In genomic region chr11:60508950-60509349, GRCm38 (mm10) we compare ENCODE assay signal across 9 mouse cellular contexts. TPM values are rescaled to one million over a fixed set of nuclear protein-coding genes. Genes with fewer than 3 reads are reported as not detected.
A peak's percentile ranks its signal among the peaks of the same experiment; 100 is the strongest.
DNase-seq lines count a peak whose midpoint lies in the region; ATAC-seq lines count a peak whose summit lies in the region.
"Had no signal": no experiment of that assay in that cellular context is flagged by ENCODE, and none has a peak within 500 bp of the region (broad histone marks: within the 10 kb centered on the region; RNA-seq: fewer than 3 reads in every experiment).

No protein-coding gene starts in this region.

- H3K4me3 ChIP-seq in heart, embryonic 13.5 days: peak overlapping the region; percentile 53
- peak overlapping the region; percentile 35 for H3K4me3 ChIP-seq in intestine, embryonic 15.5 days (replicated peaks)
- peak overlapping the region; percentile 28 for H3K4me3 ChIP-seq in midbrain, embryonic 11.5 days (ENCODE audit: low read depth, low read length)

- no peak overlapping the region for H3K27ac ChIP-seq in heart, embryonic 13.5 days (replicated peaks)
- no peak overlapping the region for H3K27ac ChIP-seq in intestine, embryonic 15.5 days
- no peak overlapping the region for H3K27ac ChIP-seq in midbrain, embryonic 11.5 days (ENCODE audit: low read depth, low read length)

- H3K4me1 ChIP-seq in heart, embryonic 13.5 days: peaks cover 13% of the 10 kb centered on the region
- H3K4me1 ChIP-seq in intestine, embryonic 15.5 days (replicated peaks): peaks cover 6% of the 10 kb centered on the region
- peaks cover 7% of the 10 kb centered on the region; the same call in 1 of the 2 replicates for H3K4me1 ChIP-seq in midbrain, embryonic 11.5 days (ENCODE audit: control insufficient read depth, insufficient read depth, low read length)

- peak overlapping the region; percentile 75 for H3K9ac ChIP-seq in heart, embryonic 13.5 days
- peak overlapping the region; percentile 40 for H3K9ac ChIP-seq in intestine, embryonic 15.5 days
- no peak overlapping the region; the same call in 1 of the 2 replicates for H3K9ac ChIP-seq in midbrain, embryonic 11.5 days (ENCODE audit: low read length)

- H3K27me3 ChIP-seq in heart, embryonic 13.5 days (replicated peaks): peaks cover 44% of the 10 kb centered on the region
- peaks cover 5% of the 10 kb centered on the region; the same call in 1 of the 2 replicates for H3K27me3 ChIP-seq in intestine, embryonic 15.5 days (replicated peaks)
- peaks cover 19% of the 10 kb centered on the region for H3K27me3 ChIP-seq in midbrain, embryonic 11.5 days (ENCODE audit: control insufficient read depth, insufficient read depth, low read length)

- no peaks in the 10 kb centered on the region for H3K9me3 ChIP-seq in heart, embryonic 13.5 days
- H3K9me3 ChIP-seq in intestine, embryonic 15.5 days: no peaks in the 10 kb centered on the region
- no peaks in the 10 kb centered on the region for H3K9me3 ChIP-seq in midbrain, embryonic 11.5 days (ENCODE audit: control insufficient read depth, low read length)

- no peaks in the 10 kb centered on the region for H3K36me3 ChIP-seq in heart, embryonic 13.5 days
- no peaks in the 10 kb centered on the region for H3K36me3 ChIP-seq in intestine, embryonic 15.5 days
- no peaks in the 10 kb centered on the region for H3K36me3 ChIP-seq in midbrain, embryonic 11.5 days (ENCODE audit: control insufficient read depth, insufficient read depth, low read length)

- H3K4me2 ChIP-seq in heart, embryonic 13.5 days: peak overlapping the region; percentile 86
- H3K4me2 ChIP-seq in intestine, embryonic 15.5 days (replicated peaks): peak overlapping the region; percentile 78
- peak overlapping the region; percentile 61 for H3K4me2 ChIP-seq in midbrain, embryonic 11.5 days

- intact Hi-C loops in gastrocnemius, postnatal 14 days (cut with DNase I; ENCODE audit: low total_unique reads): loop anchor here (2.0 kb wide), 1 partner anchor 76 kb away; no protein-coding TSS in a partner anchor

- ATAC-seq in heart, embryonic 13.5 days (ENCODE audit: extremely low read depth, insufficient number of reproducible peaks, low FRiP score, low TSS enrichment): no peak
- peak; percentile 52; the same call in 1 of the 2 replicates for ATAC-seq in intestine, embryonic 15.5 days
- ATAC-seq in midbrain, embryonic 11.5 days (ENCODE audit: low FRiP score): no peak
- no peak for ATAC-seq in frontal cortex, adult (ENCODE audit: low TSS enrichment)

- DNase-seq in heart, adult 9 months (ENCODE audit: low spot score in 2 of 2): no peak
- peak; percentile 14 for DNase-seq in embryo, embryonic 9.5 days (ENCODE audit: extremely low spot score)
- DNase-seq in midbrain, embryonic 11.5 days (ENCODE audit: low spot score, missing footprints): no peak
- no peak for DNase-seq in adrenal gland, postnatal 36 days
- DNase-seq in gastrocnemius, postnatal 14 days: no peak

- WGBS in heart, embryonic 13.5 days: 3% methylated on average over 11 of the region's 11 CpGs
- 4% methylated on average over 11 of the region's 11 CpGs for WGBS in intestine, embryonic 15.5 days
- WGBS in midbrain, embryonic 11.5 days: 6% methylated on average over 11 of the region's 11 CpGs

RNA-seq across cellular contexts. Expression of gene Alkbh5, which starts 27.2 kb away (rescaled TPM):
- 32.1 and 35.8 TPM in 2 replicates for polyA plus RNA-seq in heart, embryonic 13.5 days (2015; fragmentation: Nextera tagmentation; extraction: Ambion mirVana)
- 39.5 and 44.9 TPM in 2 replicates for polyA plus RNA-seq in intestine, embryonic 15.5 days (2015; fragmentation: Nextera tagmentation; extraction: Ambion mirVana)
- 33.9 and 35.4 TPM in 2 replicates for polyA plus RNA-seq in midbrain, embryonic 11.5 days (2014; fragmentation: Nextera tagmentation; extraction: Ambion mirVana)
- total RNA-seq in adrenal gland, postnatal 36 days (2021): 100 to 1,000 TPM in 1 of 2 experiments, 10 to 100 TPM in 1; 93.3 to 119 TPM
- total RNA-seq in gastrocnemius, postnatal 14 days (2021): 10 to 100 TPM; 72.1 TPM

RNA-seq across cellular contexts. Expression of gene Myo15, which starts 39.8 kb away (rescaled TPM):
- polyA plus RNA-seq in heart, embryonic 13.5 days (2015; fragmentation: Nextera tagmentation; extraction: Ambion mirVana): 0.03 and 0.05 TPM in 2 replicates
- polyA plus RNA-seq in intestine, embryonic 15.5 days (2015; fragmentation: Nextera tagmentation; extraction: Ambion mirVana): 0.18 and 0.19 TPM in 2 replicates
- polyA plus RNA-seq in midbrain, embryonic 11.5 days (2014; fragmentation: Nextera tagmentation; extraction: Ambion mirVana): 0.01 and 0.04 TPM in 2 replicates
- under 1 TPM; 0.03 to 0.10 TPM for total RNA-seq in adrenal gland, postnatal 36 days (2021)
- under 1 TPM in 1 of 2 experiments, not detected in 1; 0.04 TPM for total RNA-seq in gastrocnemius, postnatal 14 days (2021)
- polyA plus RNA-seq: C2C12 had no signal

RNA-seq across cellular contexts. Expression of gene Drg2, which starts 54.6 kb away (rescaled TPM):
- polyA plus RNA-seq in heart, embryonic 13.5 days (2015; fragmentation: Nextera tagmentation; extraction: Ambion mirVana): 70.9 and 72.3 TPM in 2 replicates
- 96.7 and 101 TPM in 2 replicates for polyA plus RNA-seq in intestine, embryonic 15.5 days (2015; fragmentation: Nextera tagmentation; extraction: Ambion mirVana)
- 112 and 125 TPM in 2 replicates for polyA plus RNA-seq in midbrain, embryonic 11.5 days (2014; fragmentation: Nextera tagmentation; extraction: Ambion mirVana)
- 10 to 100 TPM; 65.2 to 70.3 TPM for total RNA-seq in adrenal gland, postnatal 36 days (2021)
- 10 to 100 TPM; 23.7 to 28.5 TPM for total RNA-seq in gastrocnemius, postnatal 14 days (2021)
